Mouse (Mus musculus): Measurements from ENCODE around the gene Cnot1. TPM values are rescaled to one million over a fixed set of nuclear protein-coding genes. Genes with fewer than 3 reads are reported as not detected.
A peak's percentile ranks its signal among the peaks of the same experiment; 100 is the strongest.

The Cnot1 gene
- polyA plus RNA-seq, 1 experiment from 2014 or later, result 136 TPM

GRCm38 (mm10) chr8:95808631-95809030 is 1.4 kb upstream of the Cnot1 start:
- WGBS, result 89% methylated on average over 4 of the region's 4 CpGs
- no peak overlapping the region for H3K27ac ChIP-seq (ENCODE audit: low read depth, low read length)
- H3K27me3 ChIP-seq (ENCODE audit: control insufficient read depth, insufficient read depth, low read length), result no peaks in the 10 kb centered on the region
- H3K4me2 ChIP-seq (ENCODE audit: low read depth, low read length, severe bottlenecking), result no peak overlapping the region
- ATAC-seq (replicated peaks; ENCODE audit: low FRiP score) (no peak), DNase-seq (ENCODE audit: low spot score) (no peak)
- no peaks in the 10 kb centered on the region for H3K9me3 ChIP-seq (ENCODE audit: control insufficient read depth, low read length)
- no peaks in the 10 kb centered on the region for H3K36me3 ChIP-seq (ENCODE audit: control insufficient read depth, insufficient read depth, low read length)
- H3K4me1 ChIP-seq (replicated peaks; ENCODE audit: control insufficient read depth, insufficient read depth, low read length), result peaks cover 8% of the 10 kb centered on the region
- H3K4me3 ChIP-seq (ENCODE audit: low read depth, low read length), result no peak overlapping the region
- no peak overlapping the region for H3K9ac ChIP-seq (ENCODE audit: low read length)

- WGBS, result under 1% methylated on average over 20 of the region's 20 CpGs
These were observed 597 bp upstream of the Cnot1 start for GRCm38 (mm10) chr8:95807861-95808260.

GRCm38 (mm10) chr8:95806461-95807191 is 638 bp downstream of the Cnot1 start:
- under 1% methylated on average over 62 of the region's 69 CpGs for WGBS
- Histone ChIP-seq H3K4me3 (ENCODE audit: low read depth, low read length) (peak overlapping the region; percentile 99), H3K4me2 (ENCODE audit: low read depth, low read length, severe bottlenecking) (peak overlapping the region; percentile 89), H3K9ac (ENCODE audit: low read length) (peak overlapping the region; percentile 98), H3K4me1 (replicated peaks; ENCODE audit: control insufficient read depth, insufficient read depth, low read length) (peaks cover 9% of the 10 kb centered on the region), H3K36me3 (ENCODE audit: control insufficient read depth, insufficient read depth, low read length) (no peaks in the 10 kb centered on the region; the same call in 1 of the 2 replicates), H3K27ac (ENCODE audit: low read depth, low read length) (peak overlapping the region; percentile 86), H3K9me3 (ENCODE audit: control insufficient read depth, low read length) (no peaks in the 10 kb centered on the region), H3K27me3 (ENCODE audit: control insufficient read depth, insufficient read depth, low read length) (no peaks in the 10 kb centered on the region)
- DNase-seq (ENCODE audit: low spot score) (no peak), ATAC-seq (replicated peaks; ENCODE audit: low FRiP score) (peak; percentile 9; the same call in 1 of the 2 replicates)

More at GRCm38 (mm10) chr8:95807861-95808260, 597 bp upstream of the Cnot1 start:
- Histone ChIP-seq H3K4me2 (ENCODE audit: low read depth, low read length, severe bottlenecking) (peak overlapping the region; percentile 89), H3K27me3 (ENCODE audit: control insufficient read depth, insufficient read depth, low read length) (no peaks in the 10 kb centered on the region), H3K9me3 (ENCODE audit: control insufficient read depth, low read length) (no peaks in the 10 kb centered on the region), H3K4me3 (ENCODE audit: low read depth, low read length) (peak overlapping the region; percentile 99), H3K27ac (ENCODE audit: low read depth, low read length) (peak overlapping the region; percentile 92), H3K4me1 (replicated peaks; ENCODE audit: control insufficient read depth, insufficient read depth, low read length) (peaks cover 8% of the 10 kb centered on the region), H3K9ac (ENCODE audit: low read length) (peak overlapping the region; percentile 69), H3K36me3 (ENCODE audit: control insufficient read depth, insufficient read depth, low read length) (no peaks in the 10 kb centered on the region)
- ATAC-seq (replicated peaks; ENCODE audit: low FRiP score), result peak; percentile 93
- DNase-seq (ENCODE audit: low spot score), result peak; percentile 91

GRCm38 (mm10) chr8:95805482-95805881 is 1.8 kb downstream of the Cnot1 start:
- H3K36me3 ChIP-seq (ENCODE audit: control insufficient read depth, insufficient read depth, low read length), result no peaks in the 10 kb centered on the region; the same call in 1 of the 2 replicates
- no peak for ATAC-seq (replicated peaks; ENCODE audit: low FRiP score)
- WGBS, result 67% methylated on average over 2 of the region's 2 CpGs

GRCm38 (mm10) chr8:95802231-95802630 is 5.0 kb downstream of the Cnot1 start:
- Histone ChIP-seq H3K27ac (ENCODE audit: low read depth, low read length) (no peak overlapping the region), H3K36me3 (ENCODE audit: control insufficient read depth, insufficient read depth, low read length) (no peaks in the 10 kb centered on the region; the same call in 1 of the 2 replicates), H3K27me3 (ENCODE audit: control insufficient read depth, insufficient read depth, low read length) (no peaks in the 10 kb centered on the region), H3K4me3 (ENCODE audit: low read depth, low read length) (no peak overlapping the region), H3K4me2 (ENCODE audit: low read depth, low read length, severe bottlenecking) (no peak overlapping the region), H3K9ac (ENCODE audit: low read length) (no peak overlapping the region), H3K4me1 (replicated peaks; ENCODE audit: control insufficient read depth, insufficient read depth, low read length) (peaks cover 10% of the 10 kb centered on the region), H3K9me3 (ENCODE audit: control insufficient read depth, low read length) (no peaks in the 10 kb centered on the region)
- 90% methylated on average over 8 of the region's 8 CpGs for WGBS
- DNase-seq (ENCODE audit: low spot score), result no peak
- ATAC-seq (replicated peaks; ENCODE audit: low FRiP score), result no peak

More at GRCm38 (mm10) chr8:95805482-95805881, 1.8 kb downstream of the Cnot1 start:
- no peak overlapping the region for H3K27ac ChIP-seq (ENCODE audit: low read depth, low read length)
- peak overlapping the region; percentile 98 for H3K9ac ChIP-seq (ENCODE audit: low read length)
- peaks cover 10% of the 10 kb centered on the region for H3K4me1 ChIP-seq (replicated peaks; ENCODE audit: control insufficient read depth, insufficient read depth, low read length)
- peak overlapping the region; percentile 99 for H3K4me3 ChIP-seq (ENCODE audit: low read depth, low read length)
- peak overlapping the region; percentile 89 for H3K4me2 ChIP-seq (ENCODE audit: low read depth, low read length, severe bottlenecking)
- DNase-seq (ENCODE audit: low spot score), result no peak
- no peaks in the 10 kb centered on the region for H3K27me3 ChIP-seq (ENCODE audit: control insufficient read depth, insufficient read depth, low read length)
- H3K9me3 ChIP-seq (ENCODE audit: control insufficient read depth, low read length), result no peaks in the 10 kb centered on the region

- DNase-seq (ENCODE audit: low spot score) (no peak), ATAC-seq (replicated peaks; ENCODE audit: low FRiP score) (no peak)
- Histone ChIP-seq H3K4me3 (ENCODE audit: low read depth, low read length) (no peak overlapping the region), H3K36me3 (ENCODE audit: control insufficient read depth, insufficient read depth, low read length) (no peaks in the 10 kb centered on the region; the same call in 1 of the 2 replicates), H3K4me1 (replicated peaks; ENCODE audit: control insufficient read depth, insufficient read depth, low read length) (peaks cover 10% of the 10 kb centered on the region), H3K27me3 (ENCODE audit: control insufficient read depth, insufficient read depth, low read length) (no peaks in the 10 kb centered on the region), H3K27ac (ENCODE audit: low read depth, low read length) (no peak overlapping the region), H3K4me2 (ENCODE audit: low read depth, low read length, severe bottlenecking) (no peak overlapping the region), H3K9me3 (ENCODE audit: control insufficient read depth, low read length) (no peaks in the 10 kb centered on the region), H3K9ac (ENCODE audit: low read length) (no peak overlapping the region)
- 59% methylated on average over 1 of the region's 1 CpGs for WGBS
These were observed 5.7 kb downstream of the Cnot1 start for GRCm38 (mm10) chr8:95801476-95802064.

- H3K4me2 ChIP-seq (ENCODE audit: low read depth, low read length, severe bottlenecking), result no peak overlapping the region
- H3K27me3 ChIP-seq (ENCODE audit: control insufficient read depth, insufficient read depth, low read length), result no peaks in the 10 kb centered on the region
- H3K36me3 ChIP-seq (ENCODE audit: control insufficient read depth, insufficient read depth, low read length), result no peaks in the 10 kb centered on the region; the same call in 1 of the 2 replicates
- H3K4me3 ChIP-seq (ENCODE audit: low read depth, low read length), result no peak overlapping the region
- peaks cover 6% of the 10 kb centered on the region; the same call in 1 of the 2 replicates for H3K4me1 ChIP-seq (replicated peaks; ENCODE audit: control insufficient read depth, insufficient read depth, low read length)
- H3K9me3 ChIP-seq (ENCODE audit: control insufficient read depth, low read length), result no peaks in the 10 kb centered on the region
- ATAC-seq (replicated peaks; ENCODE audit: low FRiP score), result no peak
- no peak for DNase-seq (ENCODE audit: low spot score)
- no peak overlapping the region for H3K27ac ChIP-seq (ENCODE audit: low read depth, low read length)
- 98% methylated on average over 3 of the region's 3 CpGs for WGBS
- H3K9ac ChIP-seq (ENCODE audit: low read length), result no peak overlapping the region
These were observed 6.9 kb downstream of the Cnot1 start for GRCm38 (mm10) chr8:95800353-95800752.

GRCm38 (mm10) chr8:95799891-95800290 is 7.4 kb downstream of the Cnot1 start:
- WGBS, result 100% methylated on average over 1 of the region's 1 CpGs
- no peaks in the 10 kb centered on the region; the same call in 1 of the 2 replicates for H3K36me3 ChIP-seq (ENCODE audit: control insufficient read depth, insufficient read depth, low read length)
- H3K4me2 ChIP-seq (ENCODE audit: low read depth, low read length, severe bottlenecking), result no peak overlapping the region
- peaks cover 5% of the 10 kb centered on the region; the same call in 1 of the 2 replicates for H3K4me1 ChIP-seq (replicated peaks; ENCODE audit: control insufficient read depth, insufficient read depth, low read length)
- H3K4me3 ChIP-seq (ENCODE audit: low read depth, low read length), result no peak overlapping the region
- H3K27ac ChIP-seq (ENCODE audit: low read depth, low read length), result no peak overlapping the region
- DNase-seq (ENCODE audit: low spot score) (no peak), ATAC-seq (replicated peaks; ENCODE audit: low FRiP score) (no peak)
- H3K27me3 ChIP-seq (ENCODE audit: control insufficient read depth, insufficient read depth, low read length), result no peaks in the 10 kb centered on the region
- H3K9ac ChIP-seq (ENCODE audit: low read length), result no peak overlapping the region
- no peaks in the 10 kb centered on the region for H3K9me3 ChIP-seq (ENCODE audit: control insufficient read depth, low read length)

Measured in forebrain, embryonic 11.5 days (tissue).